Mouse (Mus musculus) colon, adult 2 months (tissue): ENCODE measurements around the gene Il33. TPM values are rescaled to one million over a fixed set of nuclear protein-coding genes. Genes with fewer than 3 reads are reported as not detected.

Experiments used
- polyA plus RNA-seq: library from polyadenylated mRNA; depleted of rRNA; stranded (reverse); fragments of >200 nt; gene quantifications from 2 replicates; pipeline ENCODE4 v1.2.3, GENCODE M21; 2012; rRNA removed

Il33 gene
- 1.2 and 1.8 TPM in 2 replicates for polyA plus RNA-seq

GRCm38 (mm10) chr19:29924638-29925258, at the start of gene Il33:
TSS of gene Il33 (plus strand) at chr19:29925114.

DNA sequence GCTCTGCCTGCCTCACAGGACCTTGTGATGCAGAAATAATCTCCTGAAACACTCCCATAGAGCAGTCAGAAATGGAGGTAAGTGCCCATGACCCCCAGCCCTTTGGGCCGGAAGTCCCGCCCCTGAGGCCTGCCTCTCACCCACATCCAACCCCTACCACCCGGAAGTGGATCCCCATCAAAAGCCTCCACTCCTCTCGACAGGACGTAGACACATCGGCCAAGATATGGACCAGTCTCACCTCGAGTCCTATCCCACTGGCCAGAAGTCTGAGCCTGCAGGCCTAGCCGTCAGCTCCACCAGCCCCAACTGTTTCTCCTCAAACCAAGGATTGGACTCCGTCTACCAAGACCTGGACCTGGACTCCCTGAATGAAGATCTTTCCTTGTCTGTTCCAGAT, 78.7 kb downstream of the Il33 start, which contains the start of gene Trpd52l3:
TSS of gene Trpd52l3 (plus strand) at position 170 of the 400 bp plus-strand sequence.

Other genes with a start within 250 kb of the Il33 start
- not detected in 2 replicates for gene Mlana, start 227.3 kb upstream of the Il33 start, polyA plus RNA-seq
- gene 9930021J03Rik, start 119.1 kb upstream of the Il33 start, polyA plus RNA-seq, result 3.6 and 3.8 TPM in 2 replicates
- 0.71 and 0.89 TPM in 2 replicates for gene Ranbp6, start 112.1 kb upstream of the Il33 start, polyA plus RNA-seq
- not detected in 2 replicates for gene Trpd52l3, start 78.7 kb downstream of the Il33 start, polyA plus RNA-seq
- gene Uhrf2, start 105.4 kb downstream of the Il33 start, polyA plus RNA-seq, result 35.1 and 39.2 TPM in 2 replicates